Mouse (Mus musculus) mesoderm, embryonic 11.5 days (tissue): ENCODE measurements around the gene Gm49711.

Experiments
- DNase-seq: peaks from one replicate; pipeline ENCODE4 v3.0.0-alpha.2; 2012; ENCODE audit warnings: low read depth, low spot score

The Gm49711 gene

DNA sequence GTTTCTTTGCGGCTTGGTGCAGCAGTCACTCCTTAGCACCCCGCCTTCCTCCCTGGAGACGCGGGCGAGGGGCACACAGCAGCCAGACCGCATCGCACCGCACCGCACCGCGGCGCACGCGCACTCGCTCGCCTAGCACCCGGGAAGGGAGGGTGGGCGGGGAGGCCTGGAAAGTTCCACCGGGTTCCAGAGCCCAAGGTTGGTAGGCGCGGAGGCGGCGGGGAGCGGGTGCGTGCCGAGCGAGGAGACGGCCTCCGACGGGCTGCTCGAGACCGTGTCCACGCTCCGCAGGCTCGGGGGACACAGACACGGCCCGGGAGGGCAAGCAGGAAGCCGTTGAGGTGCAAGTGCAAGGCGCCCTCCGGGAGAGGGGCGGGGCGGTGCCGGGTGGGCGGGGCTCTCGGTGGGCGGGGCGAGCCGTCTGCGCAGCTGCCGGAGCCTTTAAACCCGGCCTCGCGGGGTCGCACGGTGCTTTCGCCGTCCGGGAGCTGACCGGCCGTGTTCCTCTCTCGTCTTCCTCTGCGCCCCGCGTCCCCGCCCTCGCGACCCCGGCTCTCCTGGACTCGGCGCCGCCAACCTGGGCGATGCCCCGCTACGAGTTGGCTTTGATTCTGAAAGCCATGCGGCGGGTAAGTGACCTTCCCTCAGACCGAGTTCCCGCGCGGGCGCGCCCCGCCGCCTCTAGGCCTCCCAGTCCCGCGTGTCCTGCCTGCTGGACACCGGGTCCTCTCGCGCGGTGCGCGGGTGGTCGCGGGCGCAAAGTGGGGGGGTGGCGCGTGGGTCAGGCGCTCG, at the start of gene Gm49711, which contains the start of the genes Mrps6 and Slc5a3:
Gene Gm49711, plus strand, starts transcription at position 465 of the 792 bp plus-strand sequence.
Gene Mrps6, plus strand, starts transcription at position 419 of the 792 bp plus-strand sequence.
Gene Slc5a3, plus strand, starts transcription at position 471 of the 792 bp plus-strand sequence.
- peak; percentile 86 for DNase-seq

DNA sequence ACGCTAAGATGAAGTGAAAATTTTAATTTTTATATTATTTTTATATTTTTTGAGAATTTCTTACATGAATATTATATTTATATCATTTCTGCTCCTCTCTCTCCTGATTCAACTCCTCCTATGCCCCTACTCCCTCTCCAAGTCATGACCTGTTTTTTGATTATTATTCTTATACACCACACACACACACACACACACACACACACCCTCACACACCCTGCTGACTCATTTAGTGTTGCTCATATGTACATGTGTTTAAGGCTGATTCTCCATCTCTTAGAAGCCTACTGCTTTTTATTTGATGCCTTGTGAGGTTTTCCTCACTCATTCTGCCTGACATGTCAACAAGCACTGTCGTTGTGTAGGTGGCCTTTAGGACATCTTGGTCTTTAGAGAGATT, 48.5 kb upstream of the Gm49711 start:
- DNase-seq, result no peak

DNA sequence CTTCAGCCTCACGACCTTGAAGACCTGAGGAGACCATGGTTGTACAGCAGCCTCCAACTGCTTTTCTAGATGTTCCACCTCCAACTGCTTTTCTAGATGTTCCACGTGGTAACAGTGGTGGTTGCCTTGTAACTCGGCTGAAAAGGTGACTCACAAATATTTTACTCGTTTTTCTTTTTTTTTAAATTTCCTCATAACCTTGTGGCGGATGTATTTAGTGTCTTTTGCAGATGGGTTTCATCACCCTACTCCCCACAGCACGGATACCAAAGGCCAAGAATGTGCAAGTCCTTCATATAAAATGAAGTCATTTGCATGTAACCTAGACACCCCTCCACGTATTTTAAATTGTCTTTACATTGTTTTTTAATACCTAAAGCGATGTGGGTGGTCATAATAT, 41.3 kb upstream of the Gm49711 start:
- DNase-seq, result no peak

DNA sequence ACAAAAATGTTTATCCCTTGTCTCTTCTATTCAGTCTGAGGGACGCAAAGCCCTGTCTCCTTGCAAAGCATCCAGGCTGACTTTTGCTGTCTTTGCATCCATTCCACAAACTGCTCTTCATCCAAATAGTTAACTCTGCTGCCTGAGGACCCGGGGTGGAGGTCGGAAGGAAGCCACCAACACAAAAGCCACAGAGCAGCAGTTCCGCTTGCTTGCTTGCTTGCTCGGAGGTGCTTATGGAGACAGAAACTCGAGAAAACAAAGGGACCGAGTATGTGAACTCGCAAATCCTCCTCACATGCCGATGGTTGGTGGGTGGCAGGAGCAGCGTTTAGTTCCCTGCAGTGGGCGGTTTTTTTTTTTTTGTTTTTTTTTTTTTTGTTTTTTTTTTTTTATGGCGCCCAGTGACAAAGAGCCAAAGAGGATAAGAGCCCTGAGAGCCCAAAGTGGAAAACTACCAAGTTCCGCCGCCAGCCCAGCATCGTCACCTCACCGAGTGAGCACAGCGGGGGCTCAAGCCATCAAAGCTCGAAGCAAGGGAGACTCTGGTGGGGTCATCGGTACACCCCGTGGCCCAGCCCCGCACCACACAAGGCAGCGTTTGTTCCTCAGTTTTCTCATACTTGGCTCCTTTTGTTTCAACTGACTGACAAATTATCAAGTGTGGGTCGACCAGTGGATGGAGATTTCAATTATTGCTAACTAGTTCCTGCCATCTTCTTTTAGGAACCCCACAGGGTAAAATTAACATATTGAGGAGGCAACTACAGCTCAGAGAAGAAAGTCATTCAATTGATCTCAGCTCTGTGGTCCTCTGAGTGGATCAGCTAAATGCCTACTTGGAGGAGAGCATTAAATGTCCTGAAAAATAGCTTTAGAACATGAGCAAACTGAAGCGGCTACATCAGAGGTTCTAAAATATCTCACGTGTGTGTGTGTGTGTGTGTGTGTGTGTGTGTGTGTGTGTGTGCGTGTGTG, 38.7 kb upstream of the Gm49711 start:
- DNase-seq, result peak; percentile 64

DNA sequence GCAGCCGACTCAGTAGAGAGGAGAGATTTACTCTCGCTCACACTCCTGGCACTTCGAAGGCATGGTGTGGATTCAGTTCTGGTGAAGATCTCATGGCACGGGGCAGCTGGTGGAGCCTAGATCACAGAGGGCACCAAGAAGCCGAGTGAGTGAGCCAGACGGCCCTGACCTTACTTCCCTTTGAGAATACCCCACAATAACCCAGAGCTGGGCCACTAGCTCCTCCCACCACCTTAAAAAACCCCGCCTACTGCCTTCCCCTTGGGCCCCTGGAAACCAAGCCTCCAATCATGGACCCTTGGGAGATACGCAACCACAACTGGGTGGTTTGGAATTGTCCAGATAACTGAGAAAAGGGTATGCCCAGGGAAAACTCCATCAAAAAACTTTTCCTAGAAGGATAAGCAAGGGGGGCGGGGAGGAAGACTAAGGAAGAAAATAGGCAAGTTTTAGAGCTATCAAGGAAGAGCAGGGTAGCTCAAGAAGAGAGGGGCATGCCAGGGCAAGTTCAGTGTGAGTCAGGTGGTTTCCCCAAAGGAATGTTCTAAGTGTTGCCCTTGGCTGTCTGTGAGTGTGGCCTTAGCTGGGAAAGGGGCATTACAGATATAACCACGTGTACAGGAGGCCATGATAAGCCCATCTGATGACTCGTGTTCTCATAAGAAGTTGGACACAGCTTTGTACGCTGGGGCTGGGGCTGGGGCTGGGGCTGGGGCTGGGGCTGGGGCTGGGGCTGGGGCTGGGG, 36.3 kb upstream of the Gm49711 start:
- no peak for DNase-seq

DNA sequence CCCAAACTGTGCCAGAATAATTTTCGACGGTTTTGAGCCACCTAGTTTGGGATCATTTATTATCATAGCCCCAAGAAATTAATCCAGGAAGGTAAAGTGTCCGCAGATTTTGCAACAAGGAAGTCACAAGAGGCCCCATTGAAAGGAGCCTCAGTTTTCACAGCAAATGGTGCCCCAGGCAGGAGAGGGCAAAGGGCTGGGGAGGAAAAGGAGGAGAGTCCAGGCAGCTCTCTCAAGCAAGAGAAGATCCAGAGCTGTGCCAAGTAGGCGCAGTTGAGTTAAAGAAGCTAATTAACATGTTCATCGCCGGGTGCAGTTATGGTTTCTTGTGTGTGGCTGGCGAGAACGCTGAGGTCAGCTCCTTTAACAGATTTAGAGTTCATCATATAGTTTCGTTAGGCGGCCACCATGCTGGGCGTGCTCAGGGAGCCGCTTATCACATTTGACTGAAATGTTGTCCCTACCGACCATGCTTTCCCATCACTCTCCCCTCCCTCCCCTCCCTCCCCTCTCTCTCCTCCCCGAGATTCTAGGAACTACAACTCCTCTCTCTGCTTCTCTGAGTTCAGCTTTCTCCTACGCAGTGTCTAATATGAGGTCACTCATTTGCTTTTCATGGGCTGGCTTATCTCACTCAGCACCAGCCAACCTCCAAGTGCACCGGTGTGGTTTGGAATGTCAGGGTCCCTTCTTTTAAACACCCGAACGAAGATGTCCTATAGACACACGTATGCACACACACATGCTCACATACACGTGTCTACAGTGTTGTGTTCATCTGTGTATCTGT, 35.4 kb upstream of the Gm49711 start:
- DNase-seq, result no peak

DNA sequence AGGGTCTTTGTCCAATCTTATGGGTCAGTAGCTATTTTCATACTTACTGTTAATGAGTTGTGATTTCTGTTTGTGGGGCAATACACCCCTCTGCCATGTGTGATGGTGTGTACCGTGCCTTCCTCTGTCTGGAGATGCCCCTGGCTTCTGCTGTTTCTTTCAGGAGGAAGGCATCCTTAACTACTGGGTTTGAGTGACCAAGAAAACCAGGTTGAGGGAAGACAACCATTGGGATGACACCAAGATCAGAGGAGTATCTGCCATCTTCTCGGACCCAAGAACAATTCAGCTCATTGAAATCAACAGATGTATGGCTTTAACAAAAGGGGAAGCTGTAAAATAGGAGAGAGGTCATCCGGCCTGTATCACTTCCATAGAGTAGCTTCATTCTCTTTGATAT, 24.8 kb upstream of the Gm49711 start:
- DNase-seq, result no peak

DNA sequence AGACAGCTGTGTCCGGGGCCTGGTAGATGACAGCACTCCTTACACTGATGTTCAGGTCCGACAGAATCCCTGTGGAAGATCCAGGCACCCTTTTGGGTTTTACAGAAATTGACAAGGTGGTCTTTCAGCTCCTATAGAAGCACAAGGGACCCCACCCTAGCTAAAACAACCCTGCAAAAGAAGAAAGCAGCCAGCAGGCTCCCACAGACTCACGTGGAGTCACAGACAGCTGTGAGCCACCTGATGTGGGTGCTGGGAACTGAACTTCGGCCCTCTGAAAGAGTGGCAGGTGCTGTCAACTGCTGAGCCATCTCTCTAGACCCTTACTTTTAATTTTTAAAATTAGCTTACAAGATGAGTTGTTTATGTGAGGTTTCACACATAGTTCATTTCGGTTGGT, 23.4 kb upstream of the Gm49711 start:
- DNase-seq, result no peak

DNA sequence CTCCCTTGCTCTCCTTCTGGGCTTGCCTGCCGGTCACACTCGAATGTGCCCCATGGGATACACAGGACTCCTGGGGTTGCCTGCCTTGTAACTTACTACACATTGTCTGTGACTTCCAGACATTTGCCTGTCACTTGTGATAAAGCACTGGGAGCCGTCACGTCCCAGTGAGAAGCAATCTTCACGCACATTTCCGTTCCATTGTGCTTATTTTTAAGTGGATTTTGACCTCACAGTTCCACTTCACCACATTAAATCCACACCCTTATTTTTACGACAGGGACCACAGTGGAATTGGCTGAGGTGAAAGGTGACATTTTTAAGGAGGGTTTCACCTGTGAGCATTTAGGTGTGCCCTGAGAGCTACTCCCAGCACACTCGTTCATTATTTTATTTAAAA, 21.4 kb upstream of the Gm49711 start:
- no peak for DNase-seq

DNA sequence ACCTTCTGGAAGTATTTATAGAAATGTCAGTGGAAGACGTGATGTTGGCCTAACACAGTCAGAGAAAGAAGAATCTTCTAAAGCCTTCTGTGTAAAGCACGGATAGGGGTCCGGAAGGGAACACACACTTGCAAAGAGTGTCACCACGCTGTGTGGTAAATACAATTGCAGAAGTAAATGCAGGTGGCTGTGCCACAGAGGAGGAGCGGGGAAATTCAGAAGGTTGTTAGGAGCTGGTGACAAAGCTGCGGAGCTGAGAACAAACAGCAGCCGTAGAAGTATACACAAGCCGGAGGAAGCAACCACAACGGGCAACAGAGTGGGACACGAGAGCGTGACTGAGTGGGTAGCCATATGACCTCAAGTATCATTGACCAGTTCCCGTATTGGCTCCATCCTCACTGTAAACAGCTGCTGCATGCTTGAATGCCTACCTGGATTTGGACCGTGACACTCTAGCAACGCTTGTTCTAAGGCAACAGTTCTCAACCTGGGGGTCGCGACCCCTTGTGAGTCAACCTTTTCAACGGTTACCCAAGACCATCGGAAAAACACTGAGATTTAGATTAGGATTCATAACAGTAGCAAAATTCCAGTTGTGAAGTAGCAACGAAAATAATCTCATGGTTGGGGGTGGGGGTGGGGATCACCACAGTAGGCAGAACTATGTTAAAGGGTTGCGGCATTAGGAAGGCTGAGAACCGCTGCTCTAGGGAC, 20.1 kb upstream of the Gm49711 start:
- no peak for DNase-seq

DNA sequence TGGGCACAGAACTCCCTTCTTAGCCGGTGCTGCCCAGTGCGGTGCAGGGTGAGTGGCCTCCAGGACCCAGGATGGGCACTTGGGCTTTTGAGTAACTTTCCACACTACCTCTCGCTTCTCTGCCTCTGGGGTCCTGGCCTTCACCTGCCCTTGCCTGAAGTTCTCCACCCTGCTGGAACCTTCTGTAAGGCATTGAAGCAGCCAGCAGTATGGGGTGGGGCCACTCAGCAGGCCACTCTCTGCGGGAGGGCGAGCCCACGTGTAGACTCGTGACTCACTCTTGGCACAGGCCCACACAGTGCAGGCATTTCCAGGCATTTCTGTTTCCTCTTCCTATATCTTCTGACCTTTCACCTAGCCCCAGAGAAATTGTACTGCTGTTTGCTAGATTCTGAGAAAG, 18.7 kb upstream of the Gm49711 start:
- no peak for DNase-seq

DNA sequence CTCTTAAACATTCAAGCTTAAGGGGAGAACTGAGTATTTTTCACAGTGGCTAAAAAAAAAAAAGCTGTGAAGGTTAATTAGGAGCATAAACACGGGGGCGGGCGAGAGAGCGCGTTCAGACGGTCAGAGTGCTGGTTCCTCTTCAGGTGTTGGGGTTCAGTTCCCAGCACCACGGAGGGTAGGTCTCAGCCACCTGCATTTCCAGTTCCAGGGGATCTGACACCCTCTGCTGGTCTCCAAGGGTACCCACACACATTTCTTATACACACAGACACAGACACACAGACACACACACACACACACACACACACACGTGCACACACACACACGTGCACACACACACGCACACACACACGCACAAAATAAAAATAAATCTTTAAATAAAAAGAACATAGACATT, 18.1 kb upstream of the Gm49711 start:
- no peak for DNase-seq

DNA sequence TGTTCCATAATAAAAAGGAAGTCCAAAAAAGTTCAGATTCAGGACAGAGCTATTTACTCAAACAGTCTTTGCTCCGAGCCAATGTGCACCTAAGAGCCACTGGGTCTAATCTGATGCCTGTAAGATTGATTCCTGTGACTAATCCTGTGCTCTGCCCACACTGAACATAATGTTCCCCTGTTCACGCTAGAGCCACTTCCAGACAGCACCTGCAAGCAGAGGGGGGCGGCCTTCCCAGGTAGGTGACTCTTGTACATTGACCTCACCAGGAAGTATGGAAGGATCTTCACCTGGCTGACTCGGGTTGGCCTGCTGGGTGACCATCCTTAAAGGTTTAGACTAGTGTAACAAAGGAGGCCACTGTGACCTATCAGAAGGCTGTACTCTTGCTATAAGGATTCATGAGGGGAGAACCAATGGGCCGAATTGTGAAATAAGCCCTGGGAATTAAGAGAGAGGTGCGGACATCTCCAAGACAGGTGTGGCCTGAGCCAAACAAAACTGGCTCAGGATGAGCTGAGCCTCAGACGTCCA, 6.3 kb upstream of the Gm49711 start:
- DNase-seq, result no peak

DNA sequence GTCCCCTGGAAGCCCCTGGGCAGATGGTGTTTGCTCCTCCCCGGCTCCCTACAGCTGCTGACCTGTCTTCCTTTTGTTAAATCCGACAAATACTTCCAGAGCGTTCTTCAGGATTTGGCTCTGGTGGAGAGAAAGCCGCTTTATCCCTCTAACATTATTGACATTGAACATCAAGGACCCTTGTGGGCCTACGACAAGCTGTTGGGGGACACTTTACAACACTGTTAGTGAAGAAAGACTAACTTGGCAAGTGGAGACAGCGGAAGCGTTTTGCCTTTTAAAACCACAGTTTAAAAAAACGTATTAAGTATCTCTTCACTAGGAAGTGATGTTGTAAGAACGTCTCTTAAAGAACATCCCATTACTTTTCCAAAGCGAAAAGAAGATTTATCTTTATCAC, 5.5 kb upstream of the Gm49711 start:
- DNase-seq, result no peak

DNA sequence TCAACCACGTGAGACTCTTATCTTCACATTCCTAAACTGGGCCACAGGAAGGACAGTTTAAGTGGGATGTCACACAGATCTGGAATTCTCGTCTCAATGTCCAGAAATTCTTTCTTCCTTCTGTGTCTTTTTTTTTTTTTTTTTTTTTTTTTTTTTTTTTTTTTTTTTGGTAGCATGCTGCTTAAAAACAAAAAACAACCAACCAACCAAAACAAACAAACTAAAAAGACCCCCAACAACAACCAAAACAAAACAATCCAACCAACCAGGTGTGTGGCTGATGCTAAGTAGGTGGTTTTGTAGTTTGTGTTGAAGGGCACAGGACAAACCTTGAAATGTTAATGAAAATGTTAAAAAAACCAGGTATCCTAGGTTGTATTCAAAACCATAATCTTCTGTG, 1.4 kb upstream of the Gm49711 start:
- no peak for DNase-seq

DNA sequence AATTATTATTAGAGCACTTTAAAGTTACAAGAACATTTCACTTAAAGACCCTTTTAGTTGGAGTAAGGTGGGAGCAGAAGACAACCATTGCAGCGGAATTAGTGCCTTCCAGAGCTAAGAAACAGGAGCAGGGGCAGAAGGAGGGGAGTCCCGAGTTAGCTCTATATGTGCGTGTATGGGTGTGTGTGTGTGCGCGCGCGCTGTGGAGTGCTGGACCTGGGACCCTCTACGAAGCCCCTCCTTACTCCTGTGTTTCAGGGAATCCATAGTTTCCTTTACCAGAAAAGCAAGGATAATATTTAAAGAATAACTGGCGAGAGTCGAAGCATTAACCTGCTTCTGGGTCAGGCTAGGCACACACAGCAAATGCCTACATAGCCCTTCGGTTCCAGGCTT, 662 bp upstream of the Gm49711 start:
- DNase-seq, result no peak

DNA sequence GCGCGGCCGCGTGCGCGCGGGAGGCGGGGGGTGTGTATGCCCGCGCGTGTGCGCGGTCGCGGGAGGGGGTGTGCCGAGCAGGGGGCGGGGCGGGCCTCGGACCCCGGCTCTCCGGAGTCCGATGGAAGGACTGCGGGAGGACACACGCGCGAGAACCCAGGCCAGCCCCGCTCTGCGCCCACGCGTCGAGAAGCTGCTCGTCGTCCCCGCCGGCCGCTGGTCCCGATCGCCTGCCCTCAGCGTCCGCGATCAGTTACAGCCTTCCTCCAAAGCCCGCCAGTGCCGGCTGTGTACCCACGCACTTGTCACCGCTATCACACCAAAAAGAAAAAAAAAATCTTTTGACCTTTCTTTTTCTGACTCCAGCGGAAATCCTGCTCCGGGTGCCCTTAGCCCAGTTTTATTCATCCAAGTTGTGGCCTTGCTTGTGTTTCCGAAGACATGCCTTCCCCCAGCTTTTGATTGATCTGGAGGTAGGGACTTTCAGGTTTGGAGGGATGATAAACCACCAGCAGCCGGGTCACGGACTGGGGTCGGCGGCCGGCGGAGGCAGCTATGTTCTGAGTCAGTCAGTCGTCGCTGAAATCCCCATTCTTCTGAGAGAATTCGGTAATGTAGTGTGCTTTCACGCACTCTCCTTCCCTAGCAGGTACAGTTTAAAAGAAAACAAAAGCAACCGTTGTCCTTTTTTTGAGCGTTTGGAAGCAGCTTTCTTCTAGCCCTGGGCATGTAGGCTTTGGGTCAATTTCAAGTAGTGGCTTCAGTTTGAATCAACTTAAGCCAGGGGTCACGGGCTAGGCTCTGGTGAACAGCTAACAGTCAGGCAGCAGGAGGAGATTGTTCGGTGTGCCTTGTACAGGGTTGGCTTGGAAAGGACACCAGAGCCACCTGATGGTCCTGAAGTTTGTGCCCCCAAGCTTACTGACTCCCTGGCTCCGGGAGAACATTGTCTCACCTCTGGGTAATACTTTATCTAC, 816 bp downstream of the Gm49711 start:
- peak; percentile 10 for DNase-seq

DNA sequence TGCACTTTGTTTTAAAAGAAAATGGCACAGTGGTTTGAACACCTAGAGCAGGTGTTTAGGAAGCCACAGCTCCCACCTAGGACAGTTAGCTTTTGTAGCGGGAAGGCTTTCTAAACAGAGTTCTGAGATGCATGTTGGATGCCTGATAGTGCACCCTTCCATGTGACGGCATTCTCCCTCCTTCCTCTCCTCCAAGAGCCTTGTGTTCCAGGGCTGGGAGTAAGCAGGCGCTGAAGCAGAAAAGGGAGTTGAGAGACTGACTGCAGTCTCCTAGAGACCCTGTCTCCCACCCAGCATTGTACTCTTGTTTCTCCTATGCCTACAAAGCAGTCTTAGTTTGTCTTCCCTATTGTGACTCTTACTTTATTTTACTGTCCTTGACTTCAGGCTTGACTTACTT, 2.1 kb downstream of the Gm49711 start:
- DNase-seq, result no peak

DNA sequence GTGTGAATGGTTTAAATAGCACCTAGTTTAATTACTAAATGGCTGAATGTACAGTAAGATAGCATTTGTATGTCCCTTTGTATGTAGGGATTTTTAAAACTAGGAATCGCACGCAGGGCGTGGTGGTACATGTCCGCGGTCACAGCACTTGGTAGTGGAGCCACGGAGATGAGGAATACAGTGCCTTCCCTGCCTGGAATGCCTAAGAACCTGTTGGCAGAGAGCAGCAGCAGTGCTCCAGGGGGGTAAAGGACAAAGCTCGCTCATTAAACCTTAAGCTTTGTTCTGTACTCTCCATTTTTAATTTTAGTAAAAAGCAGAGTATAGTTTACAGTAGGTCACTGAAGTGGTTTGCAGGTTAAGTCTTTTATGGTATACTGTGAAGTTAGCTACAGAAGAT, 3.5 kb downstream of the Gm49711 start:
- DNase-seq, result no peak
